Mouse (Mus musculus): ENCODE data around the gene Bcas3. TPM values are rescaled to one million over a fixed set of nuclear protein-coding genes. Genes with fewer than 3 reads are reported as not detected.

Bcas3 gene
- polyA plus RNA-seq, 1 experiment from 2014 or later: 33.3 TPM

DNA sequence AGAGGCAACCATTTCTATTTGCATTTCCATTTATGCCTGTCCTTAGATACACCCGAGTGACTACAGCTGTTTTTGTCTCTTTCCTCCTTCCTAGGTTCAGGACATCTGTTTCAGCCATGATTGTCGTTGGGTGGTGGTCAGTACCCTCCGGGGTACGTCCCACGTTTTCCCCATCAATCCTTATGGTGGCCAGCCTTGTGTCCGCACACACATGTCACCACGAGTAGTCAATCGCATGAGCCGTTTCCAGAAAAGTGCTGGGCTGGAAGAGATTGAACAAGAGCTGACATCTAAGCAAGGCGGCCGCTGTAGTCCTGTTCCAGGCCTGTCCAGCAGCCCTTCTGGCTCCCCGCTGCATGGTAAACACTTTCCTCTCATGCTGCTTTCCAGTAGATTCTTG lies 156.4 kb downstream of the Bcas3 start:
- Histone ChIP-seq H3K4me2 (replicated peaks; ENCODE audit: low read depth, low read length) (no peak overlapping the region), H3K4me3 (ENCODE audit: low read depth, low read length) (no peak overlapping the region), H3K27ac (ENCODE audit: low read depth, low read length) (no peak overlapping the region), H3K27me3 (ENCODE audit: control insufficient read depth, insufficient read depth, low read length) (no peaks in the 10 kb centered on the region), H3K36me3 (ENCODE audit: control insufficient read depth, insufficient read depth, low read length) (no peaks in the 10 kb centered on the region), H3K9me3 (ENCODE audit: control insufficient read depth, low read length) (no peaks in the 10 kb centered on the region), H3K9ac (ENCODE audit: low read depth, low read length) (no peak overlapping the region), H3K4me1 (replicated peaks; ENCODE audit: control insufficient read depth, insufficient read depth, low read length) (no peaks in the 10 kb centered on the region)
- ATAC-seq (ENCODE audit: low FRiP score) (no peak), DNase-seq (ENCODE audit: low spot score) (no peak)
- WGBS: 67% methylated on average over 12 of the region's 12 CpGs

- H3K4me3 ChIP-seq (ENCODE audit: low read depth, low read length): no peak overlapping the region
- H3K27me3 ChIP-seq (ENCODE audit: control insufficient read depth, insufficient read depth, low read length): no peaks in the 10 kb centered on the region
- no peaks in the 10 kb centered on the region for H3K9me3 ChIP-seq (ENCODE audit: control insufficient read depth, low read length)
- H3K4me1 ChIP-seq (replicated peaks; ENCODE audit: control insufficient read depth, insufficient read depth, low read length): no peaks in the 10 kb centered on the region
- no peak for DNase-seq (ENCODE audit: low spot score)
- no peaks in the 10 kb centered on the region for H3K36me3 ChIP-seq (ENCODE audit: control insufficient read depth, insufficient read depth, low read length)
- no peak overlapping the region for H3K27ac ChIP-seq (ENCODE audit: low read depth, low read length)
- WGBS: 85% methylated on average over 9 of the region's 9 CpGs
- no peak overlapping the region for H3K4me2 ChIP-seq (replicated peaks; ENCODE audit: low read depth, low read length)
- no peak for ATAC-seq (ENCODE audit: low FRiP score)
- no peak overlapping the region for H3K9ac ChIP-seq (ENCODE audit: low read depth, low read length)
These were observed 158.4 kb downstream of the Bcas3 start for GRCm38 (mm10) chr11:85511270-85511904.

GRCm38 (mm10) chr11:85516724-85517123 lies 163.8 kb downstream of the Bcas3 start:
- no peak overlapping the region for H3K9ac ChIP-seq (ENCODE audit: low read depth, low read length)
- no peaks in the 10 kb centered on the region; the same call in 1 of the 2 replicates for H3K27me3 ChIP-seq (ENCODE audit: control insufficient read depth, insufficient read depth, low read length)
- no peaks in the 10 kb centered on the region for H3K36me3 ChIP-seq (ENCODE audit: control insufficient read depth, insufficient read depth, low read length)
- no peaks in the 10 kb centered on the region for H3K9me3 ChIP-seq (ENCODE audit: control insufficient read depth, low read length)
- no peaks in the 10 kb centered on the region for H3K4me1 ChIP-seq (replicated peaks; ENCODE audit: control insufficient read depth, insufficient read depth, low read length)
- 90% methylated on average over 7 of the region's 7 CpGs for WGBS
- H3K4me2 ChIP-seq (replicated peaks; ENCODE audit: low read depth, low read length): no peak overlapping the region
- DNase-seq (ENCODE audit: low spot score) (no peak), ATAC-seq (ENCODE audit: low FRiP score) (no peak)
- H3K27ac ChIP-seq (ENCODE audit: low read depth, low read length): no peak overlapping the region
- H3K4me3 ChIP-seq (ENCODE audit: low read depth, low read length): no peak overlapping the region

DNA sequence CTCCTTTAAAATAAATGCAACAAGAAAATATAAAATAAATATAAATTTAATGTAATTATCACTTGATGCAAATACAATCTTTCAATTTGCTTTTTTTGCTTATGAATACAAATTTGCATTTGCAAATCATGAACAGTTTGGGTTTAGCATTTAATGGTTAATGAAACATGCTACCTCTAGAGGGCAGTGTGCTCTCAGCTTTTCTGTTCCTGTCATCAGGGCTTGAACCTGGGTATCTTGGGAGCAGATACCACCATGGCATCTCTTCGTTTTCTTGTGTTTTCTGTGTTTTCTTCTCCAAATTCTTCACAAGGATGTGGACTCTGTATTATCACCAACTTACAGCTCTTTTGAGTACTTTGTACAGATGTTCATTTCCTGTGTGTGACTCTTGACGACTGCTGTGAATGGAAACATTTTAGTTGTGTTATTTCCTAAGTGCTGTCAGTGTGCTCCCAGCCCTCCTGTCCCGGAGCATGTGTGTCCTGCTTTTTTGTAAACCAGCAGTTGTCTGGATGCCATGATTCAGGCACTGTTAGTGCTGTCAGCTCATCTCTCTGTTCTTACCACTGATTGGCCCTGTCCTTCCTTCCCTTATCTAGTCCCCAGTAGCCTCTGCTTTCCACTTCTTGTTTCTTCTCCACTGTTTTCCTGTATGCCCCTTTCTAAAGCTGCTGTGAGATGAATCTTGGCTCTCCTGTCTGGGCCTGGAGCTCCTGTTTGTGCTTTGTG lies 165.2 kb downstream of the Bcas3 start:
- ATAC-seq (ENCODE audit: low FRiP score) (no peak), DNase-seq (ENCODE audit: low spot score) (peak; percentile 72)
- WGBS: 43% methylated on average over 3 of the region's 3 CpGs

GRCm38 (mm10) chr11:85520236-85520635 lies 167.3 kb downstream of the Bcas3 start:
- 75% methylated on average over 12 of the region's 12 CpGs for WGBS
- no peaks in the 10 kb centered on the region for H3K36me3 ChIP-seq (ENCODE audit: control insufficient read depth, insufficient read depth, low read length)
- peaks cover 3% of the 10 kb centered on the region; the same call in 1 of the 2 replicates for H3K27me3 ChIP-seq (ENCODE audit: control insufficient read depth, insufficient read depth, low read length)
- no peaks in the 10 kb centered on the region for H3K9me3 ChIP-seq (ENCODE audit: control insufficient read depth, low read length)
- H3K9ac ChIP-seq (ENCODE audit: low read depth, low read length): no peak overlapping the region
- ATAC-seq (ENCODE audit: low FRiP score) (no peak), DNase-seq (ENCODE audit: low spot score) (no peak)
- H3K4me1 ChIP-seq (replicated peaks; ENCODE audit: control insufficient read depth, insufficient read depth, low read length): peaks cover 10% of the 10 kb centered on the region
- H3K4me2 ChIP-seq (replicated peaks; ENCODE audit: low read depth, low read length): no peak overlapping the region
- H3K27ac ChIP-seq (ENCODE audit: low read depth, low read length): no peak overlapping the region
- no peak overlapping the region for H3K4me3 ChIP-seq (ENCODE audit: low read depth, low read length)

More for the DNA sequence above, 165.2 kb downstream of the Bcas3 start:
- H3K27ac ChIP-seq (ENCODE audit: low read depth, low read length): no peak overlapping the region
- no peak overlapping the region for H3K4me2 ChIP-seq (replicated peaks; ENCODE audit: low read depth, low read length)
- H3K9me3 ChIP-seq (ENCODE audit: control insufficient read depth, low read length): no peaks in the 10 kb centered on the region
- no peak overlapping the region for H3K4me3 ChIP-seq (ENCODE audit: low read depth, low read length)
- no peaks in the 10 kb centered on the region; the same call in 1 of the 2 replicates for H3K27me3 ChIP-seq (ENCODE audit: control insufficient read depth, insufficient read depth, low read length)
- no peaks in the 10 kb centered on the region for H3K4me1 ChIP-seq (replicated peaks; ENCODE audit: control insufficient read depth, insufficient read depth, low read length)
- no peak overlapping the region for H3K9ac ChIP-seq (ENCODE audit: low read depth, low read length)
- no peaks in the 10 kb centered on the region for H3K36me3 ChIP-seq (ENCODE audit: control insufficient read depth, insufficient read depth, low read length)

- H3K9ac ChIP-seq (ENCODE audit: low read depth, low read length): no peak overlapping the region
- DNase-seq (ENCODE audit: low spot score) (no peak), ATAC-seq (ENCODE audit: low FRiP score) (no peak)
- no peak overlapping the region for H3K4me2 ChIP-seq (replicated peaks; ENCODE audit: low read depth, low read length)
- H3K4me1 ChIP-seq (replicated peaks; ENCODE audit: control insufficient read depth, insufficient read depth, low read length): peaks cover 10% of the 10 kb centered on the region
- H3K27ac ChIP-seq (ENCODE audit: low read depth, low read length): no peak overlapping the region
- WGBS: 63% methylated on average over 4 of the region's 4 CpGs
- H3K4me3 ChIP-seq (ENCODE audit: low read depth, low read length): no peak overlapping the region
- H3K9me3 ChIP-seq (ENCODE audit: control insufficient read depth, low read length): no peaks in the 10 kb centered on the region
- peaks cover 3% of the 10 kb centered on the region; the same call in 1 of the 2 replicates for H3K27me3 ChIP-seq (ENCODE audit: control insufficient read depth, insufficient read depth, low read length)
- H3K36me3 ChIP-seq (ENCODE audit: control insufficient read depth, insufficient read depth, low read length): no peaks in the 10 kb centered on the region
These were observed 168.0 kb downstream of the Bcas3 start for GRCm38 (mm10) chr11:85520996-85521395.

- Histone ChIP-seq H3K4me1 (replicated peaks; ENCODE audit: control insufficient read depth, insufficient read depth, low read length) (peaks cover 10% of the 10 kb centered on the region), H3K4me3 (ENCODE audit: low read depth, low read length) (no peak overlapping the region), H3K9me3 (ENCODE audit: control insufficient read depth, low read length) (no peaks in the 10 kb centered on the region), H3K27me3 (ENCODE audit: control insufficient read depth, insufficient read depth, low read length) (peaks cover 8% of the 10 kb centered on the region), H3K4me2 (replicated peaks; ENCODE audit: low read depth, low read length) (no peak overlapping the region), H3K36me3 (ENCODE audit: control insufficient read depth, insufficient read depth, low read length) (no peaks in the 10 kb centered on the region), H3K27ac (ENCODE audit: low read depth, low read length) (0 out of 2 replicates have a peak overlapping the region, but pooled peaks have one; percentile 13), H3K9ac (ENCODE audit: low read depth, low read length) (no peak overlapping the region)
- 9% methylated on average over 6 of the region's 6 CpGs for WGBS
- DNase-seq (ENCODE audit: low spot score) (peak; percentile 38), ATAC-seq (ENCODE audit: low FRiP score) (no peak; the same call in 1 of the 2 replicates)
These were observed 170.7 kb downstream of the Bcas3 start for GRCm38 (mm10) chr11:85523646-85524045.

GRCm38 (mm10) chr11:85524186-85524585 lies 171.2 kb downstream of the Bcas3 start:
- Histone ChIP-seq H3K36me3 (ENCODE audit: control insufficient read depth, insufficient read depth, low read length) (no peaks in the 10 kb centered on the region), H3K4me3 (ENCODE audit: low read depth, low read length) (no peak overlapping the region), H3K9ac (ENCODE audit: low read depth, low read length) (0 out of 2 replicates have a peak overlapping the region, but pooled peaks have one; percentile 35), H3K27ac (ENCODE audit: low read depth, low read length) (no peak overlapping the region), H3K9me3 (ENCODE audit: control insufficient read depth, low read length) (no peaks in the 10 kb centered on the region), H3K27me3 (ENCODE audit: control insufficient read depth, insufficient read depth, low read length) (peaks cover 8% of the 10 kb centered on the region), H3K4me1 (replicated peaks; ENCODE audit: control insufficient read depth, insufficient read depth, low read length) (peaks cover 10% of the 10 kb centered on the region), H3K4me2 (replicated peaks; ENCODE audit: low read depth, low read length) (peak overlapping the region; percentile 36)
- 14% methylated on average over 12 of the region's 12 CpGs for WGBS
- ATAC-seq (ENCODE audit: low FRiP score): peak; percentile 80
- DNase-seq (ENCODE audit: low spot score): peak; percentile 90
